Mouse (Mus musculus) CH12.LX (cell line): Measurements from ENCODE around the gene Serpine2. TPM values are rescaled to one million over a fixed set of nuclear protein-coding genes. Genes with fewer than 3 reads are reported as not detected.

Experiments used
- DNase-seq: peaks from one replicate; pipeline ENCODE4 v3.0.0-alpha.2; 2013; ENCODE audit errors: extremely low read depth
- H3K27ac ChIP-seq: 2 replicates; pipeline ENCODE4 v1.5.1; 2012; ENCODE audit warnings: low read depth, mild to moderate bottlenecking, control low read depth, moderate library complexity; ENCODE audit not compliant: insufficient read depth
- H3K27me3 ChIP-seq: replicated peaks from 2 replicates; pipeline ENCODE3; 2012; ENCODE audit warnings: inconsistent platforms
- H3K36me3 ChIP-seq, 2 experiments: replicated peaks in 1 of 2; 2 replicates each; pipeline versions ENCODE3 to v1.6.1; 2012; ENCODE audit warnings: inconsistent platforms in 1 of 2, low read length in 1 of 2, mild to moderate bottlenecking in 1 of 2, mixed read lengths in 1 of 2, moderate library complexity in 1 of 2; ENCODE audit not compliant: control insufficient read depth in 1 of 2, insufficient read depth in 1 of 2
- H3K4me1 ChIP-seq, 2 experiments: 2 replicates each; pipeline ENCODE4 v1.6.1; 2012; ENCODE audit warnings: inconsistent platforms in 1 of 2, moderate library complexity in 1 of 2; ENCODE audit not compliant: insufficient read depth in 2 of 2, control insufficient read depth in 1 of 2
- H3K4me2 ChIP-seq: 2 replicates; pipeline ENCODE4 v1.6.1; 2012; ENCODE audit warnings: low read depth, mild to moderate bottlenecking, control low read depth; ENCODE audit not compliant: poor library complexity, insufficient read depth, severe bottlenecking
- H3K4me3 ChIP-seq, 3 experiments: fragments of 150-350 bp in 1 of 3; sonication (generic) in 1 of 3; replicated peaks in 1 of 3; 2 replicates each; pipeline versions ENCODE3 to v1.5.1; 2011 to 2012; ENCODE audit warnings: low read depth in 2 of 3, low read length in 2 of 3, mild to moderate bottlenecking in 2 of 3, moderate library complexity in 2 of 3, control low read depth in 1 of 3, improper control_type of control experiment in 1 of 3, inconsistent platforms in 1 of 3, mixed read lengths in 1 of 3; ENCODE audit not compliant: poor library complexity in 1 of 3
- H3K79me2 ChIP-seq: replicated peaks from 2 replicates; pipeline ENCODE4 v1.6.1; 2012; ENCODE audit warnings: mild to moderate bottlenecking, moderate library complexity; ENCODE audit not compliant: control insufficient read depth, poor library complexity, insufficient read depth, severe bottlenecking; ENCODE audit errors: extremely low read depth
- H3K9ac ChIP-seq: 2 replicates; pipeline ENCODE4 v1.6.1; 2012; ENCODE audit warnings: low read depth, mild to moderate bottlenecking, control low read depth, moderate library complexity; ENCODE audit not compliant: insufficient read depth
- H3K9me3 ChIP-seq: replicated peaks from 2 replicates; pipeline ENCODE3; 2012; ENCODE audit warnings: low read length, inconsistent platforms, mixed read lengths
- E2F4 ChIP-seq: IDR thresholded peaks from 2 replicates; pipeline ENCODE4 v1.6.1; 2011; ENCODE audit warnings: low read depth, low read length, improper control_type of control experiment; ENCODE audit not compliant: insufficient replicate concordance
- ETS1 ChIP-seq: conservative IDR thresholded peaks from 2 replicates; pipeline ENCODE4 v1.6.1; 2012; ENCODE audit warnings: low read depth, mild to moderate bottlenecking, inconsistent platforms, low read length, improper control_type of control experiment, moderate library complexity
- HCFC1 ChIP-seq: IDR thresholded peaks from 2 replicates; pipeline ENCODE4 v1.6.1; 2012; ENCODE audit warnings: low read depth, mild to moderate bottlenecking, inconsistent platforms, low read length, improper control_type of control experiment
- JUN ChIP-seq: IDR thresholded peaks from 2 replicates; pipeline ENCODE4 v1.6.1; 2011; ENCODE audit warnings: low read depth, mild to moderate bottlenecking, low read length, improper control_type of control experiment, moderate library complexity; ENCODE audit not compliant: insufficient read depth
- JUND ChIP-seq: conservative IDR thresholded peaks from 2 replicates; pipeline ENCODE4 v1.6.1; 2011; ENCODE audit warnings: low read depth, low read length, improper control_type of control experiment
- MEF2A ChIP-seq: IDR thresholded peaks from 2 replicates; pipeline ENCODE4 v1.6.1; 2014; ENCODE audit warnings: low read depth, mild to moderate bottlenecking, inconsistent platforms, low read length, improper control_type of control experiment, borderline replicate concordance
- MXI1 ChIP-seq: IDR thresholded peaks from 2 replicates; pipeline ENCODE4 v1.6.1; 2011; ENCODE audit warnings: mild to moderate bottlenecking, low read depth, low read length, improper control_type of control experiment
- MYC ChIP-seq: IDR thresholded peaks from 2 replicates; pipeline ENCODE4 v1.6.1; 2011; ENCODE audit warnings: low read depth, mild to moderate bottlenecking, improper control_type of control experiment, low read length
- NELFE ChIP-seq: IDR thresholded peaks from 2 replicates; pipeline ENCODE4 v1.6.1; 2011; ENCODE audit warnings: low read depth, low read length, improper control_type of control experiment
- POLR2A ChIP-seq: IDR thresholded peaks from 2 replicates; pipeline ENCODE4 v1.6.1; 2011; ENCODE audit warnings: low read depth, mild to moderate bottlenecking, improper control_type of control experiment, low read length
- POLR2AphosphoS2 ChIP-seq: IDR thresholded peaks from 2 replicates; pipeline ENCODE4 v1.6.1; 2011; ENCODE audit warnings: low read depth, low read length, improper control_type of control experiment
- SIN3A ChIP-seq: IDR thresholded peaks from 2 replicates; pipeline ENCODE4 v1.6.1; 2012; ENCODE audit warnings: low read length, improper control_type of control experiment, inconsistent platforms
- TBP ChIP-seq: conservative IDR thresholded peaks from 2 replicates; pipeline ENCODE4 v1.6.1; 2011; ENCODE audit warnings: low read depth, low read length, improper control_type of control experiment
- USF2 ChIP-seq: conservative IDR thresholded peaks from 2 replicates; pipeline ENCODE4 v1.6.1; 2011; ENCODE audit warnings: low read depth, low read length, improper control_type of control experiment
- ZMIZ1 ChIP-seq: IDR thresholded peaks from 2 replicates; pipeline ENCODE4 v1.6.1; 2012; ENCODE audit warnings: low read depth, mild to moderate bottlenecking, inconsistent platforms, low read length, improper control_type of control experiment
- ZNF384 ChIP-seq: IDR thresholded peaks from 2 replicates; pipeline ENCODE4 v1.6.1; 2012; ENCODE audit warnings: low read depth, low read length, improper control_type of control experiment, inconsistent platforms
- dilution Hi-C: fragments of 300-500 bp; cut with MboI; formaldehyde crosslinking; loops from 2 replicates; pipeline ENCODE4 v1.14.3; 2020; ENCODE audit warnings: low sequenced_read_pairs; ENCODE audit not compliant: extremely low pct_unique_long_range_greater_than_20kb, extremely low pct_ligation_motif_present
- in situ Hi-C: fragments of 300-500 bp; cut with MboI; formaldehyde crosslinking; loops from 3 replicates; pipeline ENCODE4 v1.14.3; 2019; ENCODE audit warnings: low sequenced_read_pairs, low pct_ligation_motif_present, low pct_unique_long_range_greater_than_20kb, mixed read lengths
- polyA plus RNA-seq: library from polyadenylated mRNA; unstranded; fragments of >175 nt; gene quantifications from 2 replicates; pipeline ENCODE4 v1.2.1, GENCODE M21; 2012; ENCODE audit warnings: low read depth; ENCODE audit not compliant: insufficient read length
- total RNA-seq, 2 experiments: library from RNA; depleted of rRNA; stranded (reverse); fragments of 300-350 nt in 1 of 2; fragments of >200 nt in 1 of 2; gene quantifications; 2 replicates each; pipeline ENCODE4 v1.2.3; 2012 to 2014

The Serpine2 gene
- 12.4 and 17.3 TPM in 2 replicates for total RNA-seq (2012; rRNA removed)
- 12.2 and 14.8 TPM in 2 replicates for total RNA-seq (2014; rRNA removed)
- polyA plus RNA-seq = 12.7 and 15.1 TPM in 2 replicates

DNA sequence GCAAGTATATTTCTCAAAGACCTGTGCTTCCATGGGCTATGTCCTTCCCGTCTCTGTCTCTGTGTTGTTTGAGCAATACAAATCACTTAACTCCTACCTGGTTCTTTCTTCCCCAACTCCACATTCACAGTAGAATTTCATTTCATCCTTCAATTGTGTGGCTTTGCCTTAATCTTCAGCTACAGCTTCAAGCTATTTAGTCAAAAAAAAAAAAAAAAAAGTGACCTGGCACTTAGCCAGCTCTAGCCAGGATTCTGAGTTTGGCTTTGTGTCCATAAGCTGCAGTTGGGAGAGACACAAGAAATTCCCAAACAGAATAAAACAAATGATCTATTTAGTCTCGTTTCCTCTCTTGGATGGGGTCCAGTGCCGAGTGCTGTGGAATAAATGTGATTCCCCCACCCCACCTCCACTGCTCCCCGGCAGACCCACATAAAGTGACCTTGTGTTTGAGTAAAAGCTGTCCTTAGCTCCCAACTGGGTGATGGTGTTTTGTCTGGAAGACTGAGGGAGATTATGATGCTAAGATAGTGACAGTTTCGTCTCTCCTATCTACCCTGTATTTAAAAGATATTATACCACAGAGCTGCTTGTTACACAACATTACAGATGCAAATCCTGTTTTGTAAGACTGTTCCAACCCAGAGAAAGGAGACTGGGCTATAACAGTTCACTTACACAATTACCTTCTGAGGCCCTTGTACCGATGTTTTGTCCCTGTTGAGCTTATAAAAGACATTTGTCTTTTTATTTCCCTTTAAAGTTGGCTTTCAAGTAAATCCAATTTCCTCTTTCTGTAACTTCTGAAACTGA is at the start of gene Serpine2:
Gene Serpine2 (minus strand): TSS at position 51 of the 813 bp plus-strand sequence.
- Histone ChIP-seq H3K9me3 (no peaks in the 10 kb centered on the region), H3K4me2 (no peak within 1 kb of the TSS), H3K79me2 (no peaks in the 10 kb centered on the region), H3K27ac (no peak within 1 kb of the TSS), H3K36me3 (no peaks in the 10 kb centered on the region), H3K9ac (no peak within 1 kb of the TSS), H3K4me1 (peaks cover 8 to 46% of the 10 kb centered on the region in 2 experiments), H3K4me3 (no peak within 1 kb of the TSS), H3K27me3 (peaks cover 16% of the 10 kb centered on the region)
- dilution Hi-C loops (no loop called here), in situ Hi-C loops (no loop called here)
- TF ChIP-seq JUND (no peak), ZNF384 (peak; percentile 38; the same call in 1 of the 2 replicates), ETS1 (no peak), JUN (no peak)
- DNase-seq = no peak

DNA sequence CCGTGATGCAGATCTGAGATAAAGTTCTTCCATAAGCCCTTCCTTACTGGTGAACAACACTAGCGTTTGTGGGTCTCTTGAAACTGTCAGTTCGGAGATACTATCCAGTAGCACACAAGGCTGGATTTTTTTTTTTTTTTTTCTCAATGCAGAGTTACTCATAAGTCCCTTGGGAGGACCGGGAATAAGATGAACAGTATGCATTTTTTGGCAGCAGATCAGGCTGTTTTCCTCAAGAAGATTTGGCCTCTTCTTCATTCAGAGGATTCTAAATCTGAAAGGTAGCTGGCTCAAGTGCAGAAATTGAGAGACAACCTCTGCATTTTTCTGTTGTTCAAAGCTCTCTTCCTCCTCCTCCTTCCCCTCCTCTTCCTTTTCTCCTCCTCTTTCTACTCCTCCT is 46.8 kb upstream of the Serpine2 start:
- TF ChIP-seq POLR2A (no peak), USF2 (no peak), SIN3A (no peak), ETS1 (no peak), POLR2AphosphoS2 (no peak), ZMIZ1 (no peak), TBP (no peak), NELFE (no peak), E2F4 (no peak), MEF2A (no peak), MXI1 (no peak), MYC (no peak), HCFC1 (no peak)
- no peaks in the 10 kb centered on the region for H3K4me1 ChIP-seq
- no peak for DNase-seq
- no peak overlapping the region for H3K4me3 ChIP-seq
- no peak overlapping the region for H3K27ac ChIP-seq
- in situ Hi-C loops (no loop called here), dilution Hi-C loops (no loop called here)
- H3K4me2 ChIP-seq = no peak overlapping the region
- H3K9ac ChIP-seq = no peak overlapping the region
- no peaks in the 10 kb centered on the region for H3K36me3 ChIP-seq
- H3K27me3 ChIP-seq = no peaks in the 10 kb centered on the region
- peaks cover 3% of the 10 kb centered on the region for H3K9me3 ChIP-seq
- H3K79me2 ChIP-seq = no peaks in the 10 kb centered on the region
